Mouse (Mus musculus) fat pad, adult 2 months (tissue): ENCODE data around the gene Calhm1.

Experiments used
- DNase-seq: peaks from one replicate; pipeline ENCODE4 v3.0.0-alpha.2; 2011; ENCODE audit warnings: low read depth, low spot score; ENCODE audit errors: extremely low read depth

The Calhm1 gene

GRCm38 (mm10) chr19:47144154-47144553, at the start of gene Calhm1:
Gene Calhm1, minus strand, starts transcription at chr19:47144254.
- no peak for DNase-seq

DNA sequence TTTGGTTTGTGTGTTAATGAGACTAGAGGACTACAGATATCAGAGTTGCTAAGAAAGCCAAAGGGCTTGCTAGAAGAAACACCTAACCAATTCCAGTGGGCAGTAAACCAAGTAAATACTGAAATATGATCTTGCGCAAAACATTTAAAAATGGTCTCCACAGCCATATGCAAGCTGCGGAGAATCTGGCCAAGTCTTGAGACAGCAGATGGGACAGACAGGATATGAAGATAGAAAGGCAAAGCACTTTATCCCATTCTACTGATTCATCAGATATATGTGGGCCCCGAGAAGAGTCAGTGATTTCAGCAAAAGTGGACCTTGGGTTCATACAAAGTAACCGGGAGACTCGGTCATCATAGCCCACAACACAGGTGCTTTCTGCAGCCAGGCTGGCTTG, 48.1 kb upstream of the Calhm1 start:
- DNase-seq: no peak

DNA sequence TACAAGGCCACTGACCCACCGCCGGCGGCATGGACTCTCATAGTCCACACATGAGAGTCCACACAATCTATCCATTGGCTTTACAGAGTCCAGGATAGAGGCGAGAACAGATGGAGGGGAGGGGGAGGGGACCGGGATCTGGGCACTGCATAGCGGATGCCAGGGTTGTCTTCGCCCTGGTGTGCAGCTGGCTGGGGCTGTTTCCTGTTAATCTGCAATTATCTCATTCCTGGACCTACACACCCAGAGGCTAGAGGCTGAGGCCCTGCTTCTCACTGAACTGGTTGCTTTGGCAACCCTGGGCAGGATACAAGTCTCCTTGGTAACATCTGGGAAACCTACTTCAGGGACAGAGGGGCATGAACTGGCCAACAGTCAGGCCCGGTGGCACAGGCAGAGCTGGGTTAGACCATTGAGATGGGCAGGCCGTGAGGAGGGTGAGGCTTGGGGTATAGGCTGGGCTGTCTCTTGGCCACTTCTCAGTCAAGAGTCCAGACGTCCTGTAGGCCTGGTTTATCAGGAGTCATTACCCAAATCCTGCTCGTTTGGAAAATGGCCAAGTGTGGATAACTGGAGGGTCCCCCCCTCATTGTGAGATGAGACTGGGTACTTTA, 44.6 kb upstream of the Calhm1 start:
- no peak for DNase-seq

- no peak for DNase-seq
Measured at GRCm38 (mm10) chr19:47186514-47187275, 42.6 kb upstream of the Calhm1 start.

DNA sequence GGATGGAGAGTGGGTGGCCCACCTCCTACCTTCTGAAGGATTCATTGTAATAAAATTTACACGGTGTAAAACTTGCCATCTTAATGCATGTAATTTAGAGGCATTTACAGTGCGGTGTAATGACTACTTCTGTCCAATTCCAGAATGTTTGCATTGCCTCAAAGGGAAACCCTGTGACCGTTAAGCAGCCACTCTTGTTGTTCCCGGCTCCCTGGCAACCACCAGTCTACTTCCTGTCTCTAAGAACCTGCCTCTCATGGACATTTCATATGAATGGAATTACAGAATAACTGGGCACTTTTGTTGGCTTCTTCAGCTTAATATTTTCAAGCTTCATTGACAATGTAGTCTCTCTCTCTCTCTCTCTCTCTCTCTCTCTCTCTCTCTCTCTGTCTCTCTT, 40.7 kb upstream of the Calhm1 start:
- DNase-seq: no peak

GRCm38 (mm10) chr19:47184221-47184620, 40.2 kb upstream of the Calhm1 start:
- no peak for DNase-seq

GRCm38 (mm10) chr19:47180011-47180410, 36.0 kb upstream of the Calhm1 start:
- no peak for DNase-seq

DNA sequence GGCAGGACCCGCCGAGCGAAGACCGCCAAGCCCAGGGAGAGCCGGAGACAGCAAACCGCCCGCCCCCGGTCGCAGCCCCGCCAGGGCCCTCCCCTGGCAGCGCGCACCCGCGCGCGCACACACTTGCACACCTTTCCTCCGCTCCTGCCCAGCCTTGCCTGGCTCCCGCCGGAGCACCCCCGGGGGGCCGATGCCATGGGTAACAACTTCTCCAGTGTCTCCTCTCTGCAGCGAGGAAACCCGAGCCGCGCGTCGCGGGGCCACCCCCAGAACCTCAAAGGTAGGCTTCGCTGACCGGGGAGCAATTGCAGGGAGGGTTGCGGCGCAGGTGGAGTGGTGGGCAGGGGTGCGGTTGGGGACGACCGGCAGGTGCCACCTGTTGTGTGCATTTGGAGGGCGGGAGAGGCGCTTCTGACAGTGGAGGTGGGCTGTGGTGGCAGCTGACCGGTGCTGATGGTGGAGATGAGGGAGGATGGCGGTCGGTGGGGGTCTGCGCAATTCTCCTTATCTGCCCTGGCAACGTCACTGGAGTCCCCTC, 35.3 kb upstream of the Calhm1 start:
- DNase-seq: no peak

DNA sequence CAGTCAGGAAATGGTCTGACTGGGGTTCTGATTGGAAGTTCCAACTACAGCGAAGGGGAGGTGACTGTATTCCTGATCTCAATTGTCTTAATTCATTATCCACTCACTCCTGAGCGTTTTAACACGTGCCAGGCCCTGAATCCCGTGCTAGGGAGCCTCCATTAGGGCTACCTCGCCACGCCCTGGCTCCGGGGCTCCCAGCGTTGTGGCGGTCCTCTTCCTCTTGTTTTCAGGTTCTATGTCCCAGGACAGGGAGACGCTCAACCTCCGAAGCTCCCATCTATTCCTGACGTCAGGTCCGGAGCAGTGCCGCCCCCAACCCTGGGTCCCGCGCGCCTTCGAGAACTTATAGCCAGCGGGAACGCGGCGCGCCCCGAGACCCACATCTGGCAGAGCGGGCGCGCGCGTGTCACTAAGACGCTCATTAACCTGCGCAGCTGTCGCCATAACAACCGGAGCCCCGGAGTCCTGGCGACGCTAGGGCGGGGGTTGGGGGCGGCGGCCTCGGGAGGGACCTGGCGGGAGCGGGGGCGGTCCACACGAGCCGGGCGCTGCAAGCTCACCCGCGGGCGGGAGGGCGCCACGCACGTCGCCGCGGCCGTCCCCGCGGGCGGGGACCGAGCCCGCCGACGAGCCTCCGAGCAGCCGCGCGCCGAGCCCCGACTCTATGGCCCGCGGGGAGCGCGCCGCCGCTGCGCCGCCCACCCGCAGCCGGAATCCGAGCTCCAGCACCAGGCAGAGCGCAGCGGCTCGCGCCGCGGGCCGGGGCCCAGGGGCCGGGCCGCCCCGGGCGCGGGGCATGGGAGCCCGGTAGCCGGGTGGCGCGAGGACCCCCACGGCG, 34.6 kb upstream of the Calhm1 start, which contains the start of gene Neurl1a:
Neurl1a (plus strand) TSS at position 390 of the 841 bp plus-strand sequence.
- DNase-seq: no peak

GRCm38 (mm10) chr19:47178001-47178400, 33.9 kb upstream of the Calhm1 start:
- no peak for DNase-seq

DNA sequence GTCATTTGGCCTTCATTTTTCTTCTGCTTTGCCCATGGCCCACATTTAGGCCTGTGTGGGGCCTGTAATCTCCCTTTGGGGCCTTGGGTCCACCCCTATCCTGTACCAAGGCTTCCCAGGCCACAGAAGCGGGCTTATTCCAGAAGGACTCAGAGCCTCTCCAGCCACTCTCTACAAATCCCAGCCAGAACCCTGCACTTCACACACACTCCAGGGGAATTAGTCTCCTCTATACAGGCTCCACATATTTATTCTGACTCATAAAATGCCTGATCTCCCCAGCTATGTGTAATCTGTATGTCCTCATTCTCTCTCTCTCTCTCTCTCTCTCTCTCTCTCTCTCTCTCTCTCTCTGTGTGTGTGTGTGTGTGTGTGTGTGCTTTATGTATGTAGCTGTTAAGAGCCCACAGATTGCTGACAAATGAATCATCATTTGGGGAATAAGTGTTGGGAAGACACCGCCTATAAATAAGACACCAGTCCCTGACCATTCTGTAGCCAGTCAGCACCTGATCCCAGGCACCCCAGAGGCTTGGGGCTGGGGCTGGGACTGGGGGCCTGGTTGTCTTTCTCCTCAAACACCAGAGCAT, 33.0 kb upstream of the Calhm1 start:
- no peak for DNase-seq

DNA sequence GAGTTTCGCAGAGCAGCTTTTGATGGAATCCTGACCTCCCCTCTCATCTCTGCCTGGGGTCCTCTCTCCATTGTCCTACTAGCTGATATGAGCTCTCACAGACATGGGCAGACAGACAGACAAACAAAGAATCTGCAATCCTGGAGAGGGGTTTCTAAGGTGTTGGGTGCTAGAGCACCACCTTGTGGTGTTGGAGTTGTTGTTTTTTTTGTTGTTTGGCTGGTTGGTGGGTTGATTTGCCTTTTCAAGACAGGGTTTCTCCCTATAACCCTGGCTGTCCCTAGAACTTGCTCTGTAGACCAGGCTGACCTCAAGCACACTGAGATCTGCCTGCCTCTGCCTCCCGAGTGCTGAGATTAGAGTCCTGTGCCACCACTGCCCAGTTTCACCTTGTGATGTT, 31.4 kb upstream of the Calhm1 start:
- DNase-seq: no peak

GRCm38 (mm10) chr19:47174515-47174914, 30.5 kb upstream of the Calhm1 start:
- no peak for DNase-seq

- DNase-seq: no peak
Measured at GRCm38 (mm10) chr19:47168793-47169412, 24.8 kb upstream of the Calhm1 start.

DNA sequence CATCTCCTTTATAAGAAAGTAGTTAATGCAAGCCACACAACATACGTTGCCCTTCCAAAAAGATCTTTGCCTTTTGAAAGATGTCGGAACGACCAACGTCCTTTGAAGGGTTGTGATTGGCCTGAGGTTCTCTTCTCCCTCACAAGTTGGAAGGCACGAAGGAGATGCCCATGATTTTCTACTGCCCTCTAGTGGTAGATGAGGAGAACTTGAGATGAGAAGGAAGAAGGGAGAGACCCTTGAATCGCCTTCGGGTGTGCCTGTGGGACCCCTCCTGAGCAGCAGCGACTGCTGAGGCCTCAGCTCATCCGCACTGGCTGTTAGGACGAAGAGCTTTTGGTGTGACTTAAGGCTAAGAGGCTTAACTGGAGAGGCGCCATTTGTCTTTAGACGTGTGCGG, 24.2 kb upstream of the Calhm1 start:
- no peak for DNase-seq

GRCm38 (mm10) chr19:47167617-47168214, 23.7 kb upstream of the Calhm1 start:
- DNase-seq: no peak

GRCm38 (mm10) chr19:47166758-47167157, 22.7 kb upstream of the Calhm1 start:
- DNase-seq: no peak

DNA sequence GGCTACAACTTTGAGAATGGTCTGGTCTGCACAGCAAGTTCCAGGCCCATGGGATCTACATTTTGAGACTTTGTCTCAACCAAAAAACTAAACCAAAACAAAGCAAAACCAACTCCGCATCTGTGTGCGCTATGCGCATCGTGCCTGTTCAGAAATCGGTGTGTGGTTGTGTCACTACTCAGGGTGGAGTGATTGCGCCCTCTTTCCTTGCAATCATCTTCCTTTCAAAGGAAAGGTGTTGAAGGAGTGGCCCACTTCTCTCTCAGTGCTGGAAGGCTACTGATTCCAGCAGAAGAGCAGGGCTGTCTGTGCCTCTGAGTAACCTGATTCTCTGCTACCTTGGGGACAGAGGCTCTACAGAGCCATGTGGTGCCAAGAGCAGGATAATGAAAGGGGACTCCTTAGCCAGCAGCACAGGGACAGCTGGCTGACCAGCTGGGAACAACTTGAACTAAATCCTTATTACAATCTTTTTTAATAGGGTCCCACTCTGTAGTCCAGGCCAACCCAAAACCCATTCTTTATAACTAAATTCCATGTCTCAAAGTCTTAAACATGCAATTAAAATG, 19.2 kb upstream of the Calhm1 start:
- no peak for DNase-seq

DNA sequence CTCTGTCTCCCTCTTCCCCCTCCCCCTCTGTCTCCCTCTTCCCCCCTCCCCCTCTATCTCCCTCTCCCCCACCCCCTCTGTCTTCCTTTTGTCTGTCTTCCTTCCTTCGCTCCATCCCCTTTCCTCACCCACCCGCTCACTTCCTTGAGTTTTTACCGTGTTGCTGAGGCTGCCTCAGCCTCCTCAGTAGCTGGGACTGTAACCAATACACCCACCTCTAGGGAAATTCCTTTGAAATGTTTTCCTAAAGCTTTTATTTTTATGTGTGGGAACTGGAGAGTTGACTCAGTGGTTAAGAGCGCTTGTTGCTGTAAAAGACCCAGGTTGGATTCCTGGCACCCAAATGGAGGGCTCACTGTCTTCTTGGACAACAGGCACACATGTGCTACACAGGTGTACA, 17.6 kb upstream of the Calhm1 start:
- no peak for DNase-seq

DNA sequence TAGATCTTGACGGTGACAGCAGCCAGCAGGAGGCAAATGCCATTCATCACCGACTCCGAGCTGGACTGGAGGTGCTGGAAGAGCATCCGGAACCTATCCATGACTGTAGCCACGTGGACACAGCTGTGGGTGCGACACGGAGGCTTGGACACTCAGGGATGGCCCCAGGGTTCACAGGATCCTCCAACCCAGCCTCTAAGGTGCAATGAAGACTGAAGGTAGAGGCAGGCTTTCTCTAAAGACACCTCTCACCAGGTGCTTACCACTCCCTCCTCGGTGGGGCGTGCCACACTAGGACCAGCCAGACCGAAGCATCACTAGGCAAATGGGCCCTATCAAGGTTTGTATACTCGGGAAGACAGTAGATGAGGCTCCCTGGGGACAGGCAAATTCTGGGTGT, 13.6 kb upstream of the Calhm1 start, which contains the start of gene Calhm3:
Calhm3 (minus strand) TSS at position 101 of the 400 bp plus-strand sequence.
- no peak for DNase-seq
